Comparison of ENCODE assay signal across 13 mouse cellular contexts in the genomic region with DNA sequence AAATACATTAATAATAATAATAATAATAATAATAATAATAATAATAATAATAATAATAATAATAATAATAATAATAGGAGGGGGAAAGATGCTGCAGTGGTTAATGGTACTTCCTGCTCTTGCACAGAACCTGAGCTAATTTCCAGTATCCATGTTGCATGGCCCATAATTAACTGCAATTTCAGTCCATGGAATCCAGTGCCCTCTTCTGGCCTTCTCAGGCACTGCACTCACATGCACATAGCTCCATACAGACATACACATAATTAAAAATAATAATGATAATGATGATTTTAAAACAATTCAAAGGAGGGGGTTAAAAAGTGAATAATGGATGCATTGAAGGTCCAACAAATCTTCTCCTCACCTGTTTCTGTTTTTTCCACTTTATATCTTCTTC. TPM values are rescaled to one million over a fixed set of nuclear protein-coding genes. Genes with fewer than 3 reads are reported as not detected.
DNase-seq lines count a peak whose midpoint lies in the region; ATAC-seq and TF ChIP-seq lines count a peak whose summit lies in the region.
"Had no signal": no experiment of that assay in that cellular context is flagged by ENCODE, and none has a peak within 500 bp of the region (broad histone marks: within the 10 kb centered on the region; RNA-seq: fewer than 3 reads in every experiment).

No protein-coding gene starts in this region.

- no peaks in the 10 kb centered on the region for H3K27me3 ChIP-seq in intestine, postnatal 0 days (replicated peaks; ENCODE audit: control insufficient read depth, insufficient read depth, low read length)
- H3K27me3 ChIP-seq in intestine, embryonic 15.5 days (replicated peaks) = no peaks in the 10 kb centered on the region
- no peaks in the 10 kb centered on the region for H3K27me3 ChIP-seq in stomach, postnatal 0 days (ENCODE audit: control insufficient read depth, insufficient read depth, low read length)
- H3K27me3 ChIP-seq: embryonic facial prominence, embryonic 13.5 days; limb, embryonic 15.5 days; neural tube, embryonic 12.5 days had no signal

- no peaks in the 10 kb centered on the region for H3K9me3 ChIP-seq in intestine, postnatal 0 days (ENCODE audit: control insufficient read depth)
- H3K9me3 ChIP-seq in intestine, embryonic 15.5 days = no peaks in the 10 kb centered on the region
- no peaks in the 10 kb centered on the region for H3K9me3 ChIP-seq in stomach, postnatal 0 days (ENCODE audit: control insufficient read depth, low read length)
- H3K9me3 ChIP-seq: embryonic facial prominence, embryonic 13.5 days; limb, embryonic 15.5 days; neural tube, embryonic 12.5 days had no signal

- H3K9ac ChIP-seq in intestine, postnatal 0 days (ENCODE audit: low read depth, low read length) = no peak overlapping the region
- no peak overlapping the region for H3K9ac ChIP-seq in intestine, embryonic 15.5 days
- H3K9ac ChIP-seq in stomach, postnatal 0 days (ENCODE audit: low read length) = no peak overlapping the region
- H3K9ac ChIP-seq: embryonic facial prominence, embryonic 13.5 days; limb, embryonic 15.5 days; neural tube, embryonic 12.5 days had no signal

- peak; percentile 16 for DNase-seq in thymus, postnatal 14 days
- DNase-seq in thymus, postnatal 36 days = no peak
- DNase-seq in brain, embryonic 14.5 days (ENCODE audit: low read depth) = peak; percentile 29
- DNase-seq in stomach, postnatal 0 days (ENCODE audit: low spot score) = peak; percentile 36
- no peak for DNase-seq in urinary bladder, adult 2 months (ENCODE audit: low spot score)
- DNase-seq in ovary, postnatal 36 days (ENCODE audit: low spot score) = no peak
- DNase-seq: adrenal gland, postnatal 10 days; kidney, adult 9 months had no signal

- H3K4me1 ChIP-seq in intestine, postnatal 0 days (replicated peaks; ENCODE audit: control insufficient read depth, insufficient read depth, low read length) = no peaks in the 10 kb centered on the region
- H3K4me1 ChIP-seq in intestine, embryonic 15.5 days (replicated peaks) = peaks cover 5% of the 10 kb centered on the region; the same call in 1 of the 2 replicates
- no peaks in the 10 kb centered on the region for H3K4me1 ChIP-seq in stomach, postnatal 0 days (replicated peaks; ENCODE audit: control insufficient read depth, insufficient read depth)

- no peak overlapping the region for H3K4me2 ChIP-seq in intestine, postnatal 0 days (replicated peaks; ENCODE audit: low read depth)
- no peak overlapping the region for H3K4me2 ChIP-seq in intestine, embryonic 15.5 days (replicated peaks)
- H3K4me2 ChIP-seq in stomach, postnatal 0 days (replicated peaks; ENCODE audit: low read depth) = no peak overlapping the region
- H3K4me2 ChIP-seq: embryonic facial prominence, embryonic 13.5 days; limb, embryonic 15.5 days; neural tube, embryonic 12.5 days had no signal

- H3K36me3 ChIP-seq in intestine, postnatal 0 days (ENCODE audit: control insufficient read depth, insufficient read depth) = no peaks in the 10 kb centered on the region
- H3K36me3 ChIP-seq in intestine, embryonic 15.5 days = no peaks in the 10 kb centered on the region
- no peaks in the 10 kb centered on the region for H3K36me3 ChIP-seq in stomach, postnatal 0 days (ENCODE audit: control insufficient read depth, insufficient read depth, low read length)
- H3K36me3 ChIP-seq: embryonic facial prominence, embryonic 13.5 days; limb, embryonic 15.5 days; neural tube, embryonic 12.5 days had no signal

- H3K27ac ChIP-seq in intestine, postnatal 0 days (ENCODE audit: low read depth, low read length) = no peak overlapping the region
- no peak overlapping the region for H3K27ac ChIP-seq in intestine, embryonic 15.5 days
- H3K27ac ChIP-seq in stomach, postnatal 0 days (replicated peaks) = no peak overlapping the region
- H3K27ac ChIP-seq: embryonic facial prominence, embryonic 13.5 days; limb, embryonic 15.5 days; neural tube, embryonic 12.5 days had no signal

- TF ChIP-seq POLR2A in brain, embryonic 14.5 days (IDR thresholded peaks at IDR 0.05; ENCODE audit: borderline replicate concordance, extremely low read depth, insufficient read depth, insufficient read length, poor library complexity, severe bottlenecking) = no peak

- peak; percentile 65 for TF ChIP-seq CTCF in intestine, postnatal 0 days (IDR thresholded peaks at IDR 0.05; ENCODE audit: low read depth)
- TF ChIP-seq CTCF in brain, embryonic 14.5 days (IDR thresholded peaks at IDR 0.05; ENCODE audit: borderline replicate concordance, extremely low read depth, insufficient read depth, insufficient read length) = peak; percentile 48; the same call in 1 of the 2 replicates
- peak; percentile 68 for TF ChIP-seq CTCF in stomach, postnatal 0 days (IDR thresholded peaks at IDR 0.05; ENCODE audit: low read depth)

- no peak for TF ChIP-seq EP300 in stomach, postnatal 0 days (optimal IDR thresholded peaks at IDR 0.05)

- no peak overlapping the region for H3K4me3 ChIP-seq in intestine, postnatal 0 days (ENCODE audit: low read depth, low read length)
- H3K4me3 ChIP-seq in intestine, embryonic 15.5 days (replicated peaks) = no peak overlapping the region
- H3K4me3 ChIP-seq in stomach, postnatal 0 days (ENCODE audit: low read depth, low read length) = no peak overlapping the region
- H3K4me3 ChIP-seq: embryonic facial prominence, embryonic 13.5 days; limb, embryonic 15.5 days; neural tube, embryonic 12.5 days had no signal

- no peak for ATAC-seq in intestine, postnatal 0 days
- no peak for ATAC-seq in intestine, embryonic 15.5 days
- no peak for ATAC-seq in stomach, postnatal 0 days (ENCODE audit: low FRiP score, low TSS enrichment)

RNA-seq across cellular contexts. Expression of gene Slc4a5, which starts 45.6 kb away (rescaled TPM):
- 1.5 and 1.7 TPM in 2 replicates for polyA plus RNA-seq in intestine, postnatal 0 days (2015; fragmentation: Nextera tagmentation; extraction: Ambion mirVana)
- polyA plus RNA-seq in intestine, embryonic 15.5 days (2015; fragmentation: Nextera tagmentation; extraction: Ambion mirVana) = 0.39 and 0.41 TPM in 2 replicates
- 2.1 and 7.0 TPM in 2 replicates for polyA plus RNA-seq in brain, embryonic 14.5 days (2012; rRNA removed)
- polyA plus RNA-seq in stomach, postnatal 0 days (2015; fragmentation: Nextera tagmentation; extraction: Ambion mirVana) = 0.08 and 0.18 TPM in 2 replicates
- 0.06 TPM in 1 of 2 replicates, not detected in the other for polyA plus RNA-seq in urinary bladder, adult 2 months (2012; rRNA removed)

Comparison
In these comparisons a context has a peak if more than half of its experiments do, and no peak if none do; other contexts are left out.
1. DNase-seq: peak in thymus, postnatal 14 days (single experiment), brain, embryonic 14.5 days (single experiment) and stomach, postnatal 0 days (single experiment); none in thymus, postnatal 36 days (0 of 2), urinary bladder, adult 2 months (single experiment) and ovary, postnatal 36 days (single experiment).
2. Peak in every context shown above with its lines, with median percentiles within 50 percentile points of each other: CTCF ChIP-seq.